Mouse (Mus musculus) urinary bladder, postnatal 10 days (tissue): ENCODE measurements around the gene Kcnj10.
A peak's percentile ranks its signal among the peaks of the same experiment; 100 is the strongest.

Experiments used
- DNase-seq: peaks from one replicate; pipeline ENCODE4 v3.0.0; 2022; ENCODE audit warnings: low spot score

Gene Kcnj10

DNA sequence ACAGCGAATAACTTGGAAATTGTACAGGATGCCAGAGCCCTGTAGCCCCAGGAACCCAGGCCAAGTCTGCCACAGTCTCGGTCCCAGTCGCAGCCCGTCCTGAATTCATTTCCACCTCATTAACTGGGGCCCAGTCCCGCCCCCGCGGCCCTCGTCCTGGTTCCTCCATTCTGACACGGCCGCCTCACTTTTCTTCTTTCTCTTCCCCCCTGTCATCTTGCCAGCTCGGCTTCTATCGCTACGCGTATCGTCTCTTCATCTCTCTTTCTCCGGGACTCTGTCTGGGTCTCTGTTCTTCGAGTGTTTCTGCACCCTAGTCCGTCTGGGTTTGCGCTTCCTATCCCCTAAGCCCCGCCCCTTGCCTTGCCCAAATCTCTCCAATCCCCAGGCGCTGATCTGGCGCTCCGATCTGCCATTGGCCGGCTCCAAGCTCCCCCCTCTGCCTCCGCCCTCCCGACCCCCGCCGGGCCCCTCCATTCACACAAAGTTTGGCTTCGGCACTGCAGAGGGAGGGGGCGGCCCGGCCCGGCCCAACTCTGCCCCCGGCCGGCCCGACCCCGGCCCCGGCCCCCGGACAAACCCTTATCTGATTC lies at the start of gene Kcnj10:
Gene Kcnj10, plus strand, starts transcription at position 482 of the 593 bp plus-strand sequence.
- DNase-seq: no peak

DNA sequence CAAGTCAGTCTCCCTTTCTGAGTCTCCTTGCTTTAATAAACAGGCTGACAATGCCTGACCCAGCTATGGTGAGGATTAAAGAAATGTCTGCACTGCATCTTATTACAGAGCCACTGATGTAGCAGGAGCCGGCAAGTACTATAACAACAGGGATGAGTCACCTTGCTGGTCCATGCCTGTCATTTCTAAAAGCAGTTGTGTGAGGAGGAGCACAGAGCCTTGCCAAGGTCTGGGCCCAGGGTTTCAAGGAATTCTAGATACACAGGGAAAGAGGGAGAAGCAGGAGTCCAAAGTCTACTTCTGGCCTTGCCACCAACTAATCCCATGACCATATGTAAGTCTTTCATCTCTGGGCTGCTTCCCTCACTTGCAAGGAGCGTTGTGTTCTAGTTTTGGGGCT lies 48.1 kb upstream of the Kcnj10 start:
- no peak for DNase-seq

DNA sequence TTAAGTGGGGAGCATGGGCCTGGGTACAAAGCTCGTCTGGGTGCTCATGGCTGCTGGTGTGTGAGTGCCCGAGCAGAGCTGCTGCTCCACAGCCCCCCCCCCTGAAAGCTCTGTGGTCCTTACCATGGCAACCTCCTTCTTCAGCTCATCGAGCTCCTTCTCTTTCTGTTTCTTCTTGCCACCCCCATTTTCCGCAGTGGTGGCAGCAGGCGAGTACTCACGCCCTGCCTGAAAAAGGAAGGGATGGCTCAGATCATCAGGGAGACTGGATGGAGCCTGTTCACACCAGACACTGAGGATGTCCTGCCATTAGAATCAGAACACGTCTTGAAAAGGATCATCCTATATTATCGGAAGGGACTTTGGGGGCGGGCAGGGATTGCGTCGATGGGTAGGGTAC lies 47.6 kb upstream of the Kcnj10 start:
- no peak for DNase-seq

DNA sequence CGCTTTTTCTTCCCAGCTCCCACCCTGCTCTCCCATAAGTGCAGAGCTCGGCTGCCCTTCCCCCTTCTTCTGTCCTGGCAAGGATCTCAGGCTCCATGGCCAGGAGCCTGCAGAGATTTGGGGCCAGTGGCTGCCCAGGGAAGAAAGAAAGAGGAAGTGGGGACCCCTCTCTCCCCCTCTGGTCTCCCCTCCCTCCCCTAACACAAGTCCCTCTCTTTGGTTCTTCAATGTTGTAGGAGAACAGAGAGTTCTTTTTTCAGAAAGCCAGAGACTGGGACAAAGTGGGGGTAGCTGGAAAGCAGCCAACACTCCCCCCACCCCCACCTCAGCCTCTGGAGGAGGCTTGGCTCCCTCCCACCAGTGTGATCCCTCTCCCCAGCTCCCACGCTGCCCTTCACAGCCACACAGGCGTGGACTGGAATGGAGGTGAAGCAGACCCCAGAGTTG lies 45.2 kb upstream of the Kcnj10 start:
- no peak for DNase-seq

DNA sequence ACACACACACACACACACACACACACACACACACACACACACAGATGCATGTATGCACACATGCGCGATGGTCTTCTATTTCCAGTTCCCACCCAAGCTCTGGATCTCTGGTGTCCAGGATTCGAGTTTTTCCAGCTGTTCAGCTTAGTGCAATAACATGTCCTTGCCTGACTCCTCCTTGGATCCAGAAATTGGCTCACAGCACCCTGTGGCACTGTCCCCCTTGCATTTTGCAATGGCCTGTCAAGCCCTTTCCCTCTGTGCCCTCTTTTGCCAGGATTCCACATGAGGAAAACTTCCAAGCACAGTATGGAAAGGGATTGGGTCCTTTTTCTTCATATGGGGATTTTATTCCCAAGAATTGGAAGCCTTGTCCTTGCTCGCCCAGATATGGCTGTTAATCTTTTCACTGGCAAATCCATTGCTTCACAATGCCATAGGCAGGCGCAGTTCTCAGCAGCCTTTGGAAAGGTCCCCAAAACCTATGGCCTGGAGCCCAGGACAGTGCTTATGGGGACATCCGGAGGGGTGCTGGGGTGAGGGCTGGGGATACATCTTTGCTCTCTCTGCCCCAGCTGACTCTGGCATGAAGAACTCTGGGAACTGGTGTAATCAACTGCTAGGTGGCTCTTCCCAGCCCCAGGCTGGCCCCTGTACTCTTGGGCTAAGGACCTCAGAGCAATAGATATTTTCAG lies 44.0 kb upstream of the Kcnj10 start:
- DNase-seq: no peak

DNA sequence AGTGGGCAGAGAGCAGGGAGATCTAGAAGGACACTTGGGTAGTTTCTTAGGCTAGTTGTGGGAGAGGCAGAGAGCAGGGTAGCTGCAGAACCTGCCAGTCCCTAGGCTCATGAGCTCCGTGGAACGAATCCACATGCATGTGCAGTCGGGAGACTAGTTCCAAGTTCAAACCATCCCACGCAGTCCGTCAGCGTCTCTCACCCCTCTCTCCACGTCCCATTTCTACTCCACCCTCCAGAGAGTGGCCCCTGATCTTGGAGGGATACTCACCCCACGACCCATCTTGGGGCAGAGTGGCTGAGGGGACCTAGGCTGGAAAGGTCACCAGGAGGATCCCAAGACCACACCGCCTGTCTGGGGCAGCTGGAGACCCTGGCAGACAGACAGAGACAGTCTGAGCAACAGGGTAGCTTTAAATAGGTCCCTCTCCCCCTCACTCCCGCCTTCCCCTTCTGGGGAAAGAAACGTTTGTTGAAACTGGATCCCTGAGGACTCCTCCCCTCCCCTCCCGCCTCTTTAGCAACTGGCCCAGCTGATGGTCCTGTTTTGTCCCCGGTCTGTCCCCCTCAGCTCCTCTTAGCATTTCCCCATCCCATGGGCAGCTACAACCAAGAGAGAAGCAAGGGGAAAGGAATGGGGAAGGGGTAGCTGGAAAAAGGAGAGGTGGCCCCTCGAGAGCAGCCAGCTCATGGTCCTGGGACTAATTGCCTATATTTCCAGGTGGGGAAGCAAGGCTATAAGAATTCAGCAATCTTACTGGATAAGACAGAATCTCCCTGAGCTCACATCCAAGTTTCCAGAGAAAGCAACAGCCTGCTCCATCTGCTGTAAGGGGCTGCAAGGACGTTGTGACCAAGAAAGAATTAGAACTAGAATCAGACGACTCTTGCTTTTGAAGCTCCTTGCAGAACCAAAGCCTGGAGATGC lies 43.1 kb upstream of the Kcnj10 start, which contains the start of gene Atp1a2:
Gene Atp1a2, minus strand, starts transcription at position 454 of the 927 bp plus-strand sequence.
- DNase-seq: no peak

DNA sequence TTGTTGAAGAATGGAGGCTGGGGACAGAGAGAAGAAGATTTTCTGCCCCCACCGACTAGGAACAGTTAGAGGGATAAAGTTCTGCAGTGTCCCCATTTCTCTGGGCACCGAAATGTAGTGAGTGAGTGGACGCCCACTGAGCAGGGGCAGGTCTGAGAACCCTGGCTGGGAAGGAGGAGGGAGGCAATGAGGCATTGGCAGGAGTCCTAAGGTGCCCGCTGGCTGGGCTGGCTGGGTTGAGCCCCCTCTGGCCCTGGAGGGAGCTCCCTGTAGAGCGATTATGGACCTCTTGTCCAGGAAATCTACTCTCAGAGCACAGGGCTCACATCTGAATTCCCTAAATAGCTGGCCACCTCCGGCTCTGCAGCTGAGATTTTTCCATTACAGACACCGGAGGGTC lies 41.5 kb upstream of the Kcnj10 start:
- DNase-seq: no peak

DNA sequence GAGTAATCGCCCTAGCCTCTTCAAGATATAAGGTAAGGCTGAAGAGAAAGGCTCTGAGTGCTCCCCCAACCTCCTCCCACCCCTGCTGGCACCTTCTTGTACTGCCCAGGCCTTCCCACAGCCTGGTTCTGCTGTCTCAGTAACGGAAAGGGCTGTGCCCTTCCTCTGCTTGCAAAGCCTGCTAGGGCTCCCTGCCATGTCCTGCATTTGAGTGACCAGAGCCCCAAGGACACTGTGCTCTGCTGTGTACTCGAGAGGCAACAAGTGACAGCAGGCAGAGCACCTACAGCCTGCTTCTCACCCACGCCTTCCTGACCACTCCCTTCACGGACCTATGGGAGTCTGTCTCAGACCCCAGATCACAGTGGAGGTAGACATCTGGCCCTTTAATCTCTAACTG lies 40.8 kb upstream of the Kcnj10 start:
- DNase-seq: no peak

DNA sequence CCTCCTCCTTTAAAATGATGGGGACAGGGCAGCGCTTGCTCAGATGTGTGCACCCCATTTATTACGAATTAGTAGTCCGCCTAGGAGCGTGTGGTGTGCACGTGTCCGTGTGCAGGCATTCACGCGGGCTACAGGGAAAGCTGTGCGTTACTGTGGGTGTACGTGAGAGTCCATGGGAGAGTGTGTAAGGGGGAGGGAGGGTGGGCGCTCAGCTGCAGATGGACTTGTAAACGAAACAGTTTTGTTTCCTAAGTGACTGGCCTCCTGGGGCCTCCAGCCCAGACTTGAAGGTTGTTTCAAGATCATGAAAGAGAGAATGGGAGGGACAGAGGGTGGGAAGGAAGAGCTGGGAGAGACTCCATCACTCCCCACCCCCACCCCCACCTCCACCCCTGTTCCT lies 39.8 kb upstream of the Kcnj10 start:
- no peak for DNase-seq

DNA sequence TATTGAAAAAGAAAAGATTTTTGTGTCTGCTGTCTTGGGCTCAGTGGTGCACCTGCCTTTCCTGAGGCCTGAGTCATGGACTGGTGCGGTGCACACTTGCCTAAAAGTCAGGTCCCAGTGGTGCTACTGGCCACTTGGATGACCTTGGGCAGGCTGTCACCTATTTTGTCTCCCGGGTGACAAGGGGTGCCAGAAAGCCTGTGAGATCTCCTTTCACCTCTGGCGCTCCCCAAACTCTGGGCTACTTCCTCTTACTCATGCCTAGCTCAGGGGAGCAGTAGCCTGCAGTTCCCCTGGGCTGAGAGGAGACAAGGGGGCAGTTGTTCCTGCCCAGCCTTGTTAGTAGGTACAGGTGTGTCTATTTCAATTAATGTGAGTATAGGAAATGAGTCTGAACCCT lies 38.7 kb upstream of the Kcnj10 start:
- DNase-seq: no peak

DNA sequence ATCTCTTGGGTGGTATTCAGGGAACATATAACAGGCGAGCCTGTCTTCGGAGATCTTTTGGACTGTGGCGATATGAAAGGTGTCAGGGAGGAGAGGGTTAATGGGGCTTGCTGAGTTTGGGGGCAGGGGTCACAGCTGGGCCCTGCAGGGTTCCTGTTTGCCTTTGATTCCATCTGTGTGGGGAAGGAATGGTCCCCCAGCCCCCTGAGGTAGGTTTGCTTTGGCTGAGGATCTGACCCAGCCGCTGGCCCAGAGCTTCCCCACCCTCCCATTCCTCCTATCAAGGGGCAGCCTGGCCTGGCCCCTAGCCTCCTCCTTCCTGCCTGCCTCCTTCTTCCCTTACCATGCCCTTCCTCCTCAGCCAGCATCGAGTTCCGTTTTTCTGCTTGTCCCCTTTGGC lies 38.2 kb upstream of the Kcnj10 start:
- DNase-seq: no peak

DNA sequence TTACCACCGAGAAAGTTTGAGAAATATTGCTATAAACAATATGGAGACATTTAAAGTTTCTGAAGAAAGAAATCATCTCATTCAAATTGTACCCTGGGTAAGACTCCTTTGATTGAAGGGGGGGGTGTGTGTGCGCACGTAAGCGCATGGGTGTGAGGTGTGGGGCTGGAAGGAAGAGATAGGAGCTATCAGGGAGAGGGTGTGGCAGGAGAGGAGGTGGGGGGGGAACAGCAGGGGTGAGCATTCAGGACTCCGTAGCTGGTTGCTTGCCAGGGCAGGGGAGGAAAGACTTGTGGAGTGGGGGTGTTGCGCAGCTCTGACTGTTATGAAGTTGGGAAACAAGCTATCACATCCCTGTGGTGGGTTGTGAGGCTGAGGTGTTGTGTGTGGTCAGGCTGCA lies 36.6 kb upstream of the Kcnj10 start:
- no peak for DNase-seq

DNA sequence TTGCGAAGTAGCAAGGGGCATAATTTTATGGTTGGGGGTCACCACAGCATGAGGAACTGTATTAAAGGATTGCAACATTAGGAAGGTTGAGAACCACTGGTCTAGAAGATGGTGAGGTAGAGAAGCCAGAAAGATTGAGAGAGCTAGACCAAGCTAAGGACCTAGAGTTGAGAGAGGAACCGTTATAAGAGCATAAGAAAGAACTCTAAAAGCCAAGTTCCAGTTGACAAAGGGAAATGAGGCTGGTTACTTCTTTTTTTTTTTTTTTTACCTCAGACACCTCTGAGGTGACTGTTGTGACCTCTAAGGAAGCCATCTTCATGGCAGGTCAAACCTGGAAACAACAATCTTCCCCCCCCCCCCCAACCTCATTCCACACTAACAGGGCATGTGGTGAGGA lies 35.9 kb upstream of the Kcnj10 start:
- DNase-seq: no peak

DNA sequence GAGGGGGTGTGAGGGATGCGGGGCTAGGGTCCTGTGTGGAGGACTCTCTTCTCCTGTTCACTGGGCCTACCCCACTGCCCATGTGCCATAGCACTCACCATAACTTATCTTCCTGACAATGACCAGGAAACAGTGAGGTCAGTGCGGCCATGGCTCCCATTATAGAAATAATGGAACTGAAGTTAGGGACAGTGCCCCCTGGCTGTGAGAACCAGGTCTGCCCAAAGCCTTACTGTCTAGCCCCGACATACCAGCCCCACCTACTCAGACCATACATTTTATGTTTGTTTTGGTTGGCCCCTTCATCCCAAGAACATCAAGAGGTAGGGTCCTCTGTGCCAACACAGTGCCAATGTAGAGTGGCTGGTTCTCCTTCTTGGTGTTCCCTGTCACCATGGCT lies 35.4 kb upstream of the Kcnj10 start:
- no peak for DNase-seq

DNA sequence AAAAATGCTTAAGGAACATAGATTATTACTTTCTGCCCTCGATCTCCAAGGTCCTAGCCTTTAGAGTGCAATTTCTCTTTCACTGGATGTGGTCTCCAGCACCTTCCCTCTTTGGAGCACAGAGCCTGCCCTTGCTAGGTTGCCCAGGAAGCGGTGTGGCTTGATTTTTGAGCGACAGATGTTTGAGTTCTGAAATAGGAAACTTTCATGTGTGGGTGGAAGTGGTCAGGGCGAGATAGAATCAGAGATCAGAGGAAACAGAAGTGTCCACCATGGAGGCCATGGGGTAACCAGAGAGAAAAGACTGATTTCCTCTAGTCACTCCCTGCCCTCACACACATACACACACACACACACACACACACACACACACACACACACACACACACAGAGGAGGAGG lies 34.8 kb upstream of the Kcnj10 start:
- DNase-seq: no peak

DNA sequence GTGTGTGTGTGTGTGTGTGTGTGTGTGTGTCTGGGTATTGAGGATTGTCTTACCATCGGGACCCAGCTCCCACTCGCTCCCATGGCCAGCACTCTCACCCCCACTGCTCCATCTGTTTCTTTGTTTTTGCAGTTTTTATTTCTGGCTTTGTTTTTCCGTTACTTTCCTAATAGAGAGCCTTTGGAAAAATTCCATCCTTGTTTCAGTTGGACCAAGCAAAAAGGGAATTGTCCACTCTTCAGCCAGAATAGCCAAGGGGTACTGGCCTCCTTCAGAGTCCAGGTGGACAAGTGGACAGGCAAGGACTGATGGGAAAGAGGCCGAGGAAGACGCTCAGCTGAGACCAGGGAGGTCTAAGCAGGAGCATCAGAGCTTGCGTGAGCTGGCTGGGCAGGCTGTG lies 34.1 kb upstream of the Kcnj10 start:
- DNase-seq: no peak

DNA sequence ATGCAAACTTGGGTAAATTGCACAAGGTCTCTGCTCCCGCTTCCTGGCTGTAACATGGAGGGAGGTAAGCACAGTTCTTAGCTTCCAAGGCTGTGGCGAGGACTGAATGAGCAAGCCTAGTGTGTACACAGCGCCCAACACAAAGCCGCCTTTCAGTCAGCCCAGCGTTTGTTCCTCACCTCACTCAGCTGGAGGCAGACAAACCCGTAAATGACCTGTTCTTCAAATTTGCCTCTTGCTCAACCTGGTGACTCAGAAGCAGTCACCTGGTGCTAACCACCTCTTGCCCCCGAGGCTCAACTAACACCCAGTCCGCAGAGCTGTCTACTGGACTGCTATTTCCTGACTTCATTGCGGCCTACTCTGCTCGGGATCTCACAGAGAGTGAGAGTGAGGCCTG lies 33.1 kb upstream of the Kcnj10 start:
- DNase-seq: no peak

DNA sequence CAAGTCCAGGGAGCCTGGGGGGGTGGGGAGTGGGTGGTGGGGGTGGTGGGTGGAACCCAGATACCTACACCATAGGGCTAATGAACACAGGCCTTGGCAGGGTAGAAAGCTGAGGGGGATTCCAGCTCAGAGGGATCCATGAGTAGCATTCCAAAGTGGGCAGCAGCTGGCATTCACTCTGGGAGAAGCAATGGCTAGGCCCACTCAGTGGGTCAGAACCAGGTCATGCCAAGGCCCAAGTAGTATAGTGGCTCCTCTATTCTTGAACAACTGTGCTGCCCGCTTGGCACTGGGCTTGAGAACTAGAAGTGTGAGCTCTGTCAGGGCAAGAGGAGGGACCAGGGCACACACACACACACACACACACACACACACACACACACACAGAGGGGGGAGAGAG lies 32.6 kb upstream of the Kcnj10 start:
- no peak for DNase-seq

DNA sequence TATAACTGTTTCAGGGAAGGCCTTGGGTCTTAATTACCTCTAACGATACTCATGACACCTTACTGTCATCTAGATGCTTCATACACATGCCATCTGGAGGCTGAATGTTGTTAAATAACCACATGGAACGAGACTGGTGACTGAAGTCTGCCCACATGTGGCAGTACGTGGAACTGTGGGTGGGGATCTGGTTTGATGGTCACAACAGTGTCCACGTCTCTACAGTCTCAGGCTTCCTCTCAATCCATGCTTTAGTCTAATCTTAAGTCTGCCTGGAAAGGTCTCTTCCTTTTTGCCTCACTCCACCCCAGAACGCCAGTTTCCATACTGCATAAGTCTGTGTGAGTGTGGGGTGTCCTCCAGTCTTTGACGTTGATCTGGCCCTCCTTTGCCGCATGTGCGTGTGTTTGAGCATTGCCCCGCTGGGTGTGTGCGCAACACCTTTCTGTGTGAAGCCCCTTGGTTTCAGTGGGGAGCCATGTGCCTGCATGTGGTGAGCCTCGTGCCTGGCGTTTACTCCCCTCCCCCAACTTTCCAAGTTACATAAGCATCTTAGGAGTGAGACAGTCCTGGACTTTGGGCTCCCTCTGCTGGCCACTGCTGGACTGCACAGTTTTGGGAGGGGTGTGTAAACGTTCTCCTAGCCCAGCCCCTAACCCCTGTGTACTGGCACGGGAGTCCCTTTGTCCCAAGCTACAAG lies 31.2 kb upstream of the Kcnj10 start:
- DNase-seq: peak; percentile 79

DNA sequence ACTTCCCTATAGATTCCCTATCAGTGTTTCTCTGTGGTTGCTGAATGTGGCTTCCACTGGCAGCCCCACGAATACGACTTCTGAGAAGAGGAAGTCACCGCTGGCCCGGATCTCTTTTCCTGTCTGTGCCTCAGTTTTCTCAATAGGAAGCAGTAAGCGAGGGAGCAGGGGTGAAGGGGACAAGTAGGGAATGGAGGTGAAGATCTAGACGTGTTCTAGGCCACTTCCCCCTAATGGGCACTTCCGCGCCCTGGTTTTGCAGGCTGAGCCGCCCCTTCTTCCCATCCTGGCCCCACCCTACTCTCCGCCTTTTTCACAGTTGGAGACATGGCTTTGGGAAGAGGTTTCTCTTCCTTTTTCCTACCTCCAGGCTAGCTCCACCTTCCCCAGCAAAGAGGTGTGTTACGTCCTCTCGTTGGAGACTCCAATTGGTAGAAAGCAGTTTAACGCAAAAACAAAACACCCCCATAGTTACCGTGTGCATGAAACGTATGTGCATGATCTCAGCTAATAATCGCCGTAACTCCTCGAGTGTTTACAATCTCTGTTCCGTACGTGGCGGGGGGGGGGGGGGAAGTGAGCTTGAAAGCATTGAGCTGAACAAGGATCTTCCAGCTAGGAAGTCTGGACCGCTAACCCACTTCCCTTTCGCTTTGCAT lies 29.6 kb upstream of the Kcnj10 start:
- DNase-seq: no peak

DNA sequence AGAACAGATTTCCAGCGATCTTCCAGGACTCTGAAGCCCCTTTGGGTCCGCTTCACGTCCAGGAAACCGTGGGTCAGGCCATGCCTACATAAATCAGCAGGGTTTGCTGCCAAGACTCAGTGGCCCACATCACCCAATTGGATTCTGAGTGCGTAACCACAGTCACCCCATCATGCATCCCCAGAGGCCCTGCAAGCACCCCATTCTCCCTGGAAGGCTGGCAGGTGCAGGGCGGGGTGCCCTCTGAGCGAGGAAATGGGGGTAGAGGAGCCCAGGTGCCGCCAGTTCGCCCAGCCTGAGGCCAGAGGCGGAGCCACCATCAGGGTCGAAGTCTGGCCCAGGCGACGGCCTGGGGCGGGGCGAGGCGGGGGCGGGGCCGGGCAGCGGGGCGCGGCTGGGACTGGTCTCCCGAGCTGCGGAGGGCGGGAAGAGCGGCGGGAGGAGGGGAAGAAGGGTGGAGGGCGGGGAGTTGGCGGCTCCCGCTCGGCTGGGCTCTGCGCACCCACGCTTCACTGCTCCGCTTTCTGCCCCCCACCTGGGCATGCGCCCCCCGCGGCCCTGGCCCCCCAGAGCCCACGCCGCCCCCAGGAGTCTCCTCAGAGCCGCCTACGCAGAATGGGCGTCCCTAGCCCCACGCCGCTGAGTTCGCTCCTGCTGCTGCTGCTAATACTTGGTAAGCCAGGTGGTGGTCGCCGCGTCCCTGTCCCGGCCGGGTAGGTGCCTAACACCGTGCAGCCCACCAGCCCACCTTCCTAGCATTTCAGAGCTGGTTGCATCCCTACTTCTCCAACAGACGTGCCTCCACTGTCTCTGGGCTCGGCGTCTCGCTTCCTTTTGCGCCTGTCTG lies 28.9 kb upstream of the Kcnj10 start:
- peak; percentile 57 for DNase-seq
